Mouse (Mus musculus): Measurements from ENCODE around the gene Tulp4. TPM values are rescaled to one million over a fixed set of nuclear protein-coding genes. Genes with fewer than 3 reads are reported as not detected.

Tulp4 gene
- polyA plus RNA-seq, 2 experiments = 4.7 to 21.4 TPM

- DNase-seq (ENCODE audit: low read depth in 3 of 3, low spot score in 3 of 3) (no peak), ATAC-seq (ENCODE audit: insufficient read depth) (no peak)
- Histone ChIP-seq H3K9me3 (ENCODE audit: control insufficient read depth, low read length) (no peaks in the 10 kb centered on the region), H3K9ac (replicated peaks) (no peak overlapping the region), H3K4me3 (ENCODE audit: insufficient read depth in 1 of 2, low read depth in 2 of 2, low read length in 2 of 2) (no peak overlapping the region), H3K27ac (no peak overlapping the region), H3K27me3 (ENCODE audit: control insufficient read depth, insufficient read depth, low read length) (no peaks in the 10 kb centered on the region), H3K36me3 (replicated peaks; ENCODE audit: control insufficient read depth, insufficient read depth, low read depth) (no peaks in the 10 kb centered on the region), H3K4me2 (ENCODE audit: low read depth) (no peak overlapping the region), H3K4me1 (replicated peaks; ENCODE audit: control insufficient read depth in 2 of 2, insufficient read depth in 2 of 2, low read length in 1 of 2) (no peaks in the 10 kb centered on the region; a peak in 1 of 4 replicates)
- no peak for TF ChIP-seq CTCF (IDR thresholded peaks at IDR 0.05; ENCODE audit: low read depth)
- no peak for TF ChIP-seq EP300 (IDR thresholded peaks at IDR 0.05; ENCODE audit: low read depth)
- 73% methylated on average over 8 of the region's 8 CpGs for WGBS (ENCODE audit: insufficient replicate concordance)
Measured at GRCm38 (mm10) chr17:6187183-6187582, 80.9 kb downstream of the Tulp4 start.

GRCm38 (mm10) chr17:6189207-6189606, 83.0 kb downstream of the Tulp4 start:
- 53% methylated on average over 5 of the region's 5 CpGs for WGBS (ENCODE audit: insufficient replicate concordance)
- no peak for TF ChIP-seq EP300 (IDR thresholded peaks at IDR 0.05; ENCODE audit: low read depth)
- no peak for TF ChIP-seq CTCF (IDR thresholded peaks at IDR 0.05; ENCODE audit: low read depth)
- Histone ChIP-seq H3K36me3 (replicated peaks; ENCODE audit: control insufficient read depth, insufficient read depth, low read depth) (no peaks in the 10 kb centered on the region), H3K9ac (replicated peaks) (no peak overlapping the region), H3K9me3 (ENCODE audit: control insufficient read depth, low read length) (no peaks in the 10 kb centered on the region), H3K27me3 (ENCODE audit: control insufficient read depth, insufficient read depth, low read length) (no peaks in the 10 kb centered on the region), H3K27ac (no peak overlapping the region), H3K4me3 (ENCODE audit: insufficient read depth in 1 of 2, low read depth in 2 of 2, low read length in 2 of 2) (no peak overlapping the region), H3K4me1 (replicated peaks; ENCODE audit: control insufficient read depth in 2 of 2, insufficient read depth in 2 of 2, low read length in 1 of 2) (no peaks in the 10 kb centered on the region; a peak in 1 of 4 replicates), H3K4me2 (ENCODE audit: low read depth) (no peak overlapping the region)
- no peak for ATAC-seq (ENCODE audit: insufficient read depth)
- DNase-seq (ENCODE audit: low read depth in 3 of 3, low spot score in 3 of 3) = no peak

GRCm38 (mm10) chr17:6192275-6192674, 86.0 kb downstream of the Tulp4 start:
- no peak overlapping the region for H3K27ac ChIP-seq
- DNase-seq (ENCODE audit: low read depth in 3 of 3, low spot score in 3 of 3) (no peak), ATAC-seq (ENCODE audit: insufficient read depth) (no peak)
- no peaks in the 10 kb centered on the region for H3K9me3 ChIP-seq (ENCODE audit: control insufficient read depth, low read length)
- no peaks in the 10 kb centered on the region for H3K27me3 ChIP-seq (ENCODE audit: control insufficient read depth, insufficient read depth, low read length)
- no peak overlapping the region for H3K9ac ChIP-seq (replicated peaks)
- no peaks in the 10 kb centered on the region for H3K4me1 ChIP-seq (replicated peaks; ENCODE audit: control insufficient read depth in 2 of 2, insufficient read depth in 2 of 2, low read length in 1 of 2)
- no peak overlapping the region for H3K4me3 ChIP-seq (ENCODE audit: insufficient read depth in 1 of 2, low read depth in 2 of 2, low read length in 2 of 2)
- TF ChIP-seq EP300 (IDR thresholded peaks at IDR 0.05; ENCODE audit: low read depth) (no peak), CTCF (IDR thresholded peaks at IDR 0.05; ENCODE audit: low read depth) (no peak)
- 65% methylated on average over 6 of the region's 6 CpGs for WGBS (ENCODE audit: insufficient replicate concordance)
- no peak overlapping the region for H3K4me2 ChIP-seq (ENCODE audit: low read depth)
- H3K36me3 ChIP-seq (replicated peaks; ENCODE audit: control insufficient read depth, insufficient read depth, low read depth) = no peaks in the 10 kb centered on the region

GRCm38 (mm10) chr17:6195390-6195789, 89.2 kb downstream of the Tulp4 start:
- WGBS (ENCODE audit: insufficient replicate concordance) = 50% methylated on average over 1 of the region's 1 CpGs
- no peak for DNase-seq (ENCODE audit: low read depth in 3 of 3, low spot score in 3 of 3)

GRCm38 (mm10) chr17:6197491-6197890, 91.3 kb downstream of the Tulp4 start:
- no peaks in the 10 kb centered on the region for H3K4me1 ChIP-seq (replicated peaks; ENCODE audit: control insufficient read depth in 2 of 2, insufficient read depth in 2 of 2, low read length in 1 of 2)
- H3K4me2 ChIP-seq (ENCODE audit: low read depth) = no peak overlapping the region
- no peaks in the 10 kb centered on the region for H3K27me3 ChIP-seq (ENCODE audit: control insufficient read depth, insufficient read depth, low read length)
- ATAC-seq (ENCODE audit: insufficient read depth) (no peak), DNase-seq (ENCODE audit: low read depth in 3 of 3, low spot score in 3 of 3) (no peak)
- WGBS (ENCODE audit: insufficient replicate concordance) = 53% methylated on average over 7 of the region's 7 CpGs
- TF ChIP-seq EP300 (IDR thresholded peaks at IDR 0.05; ENCODE audit: low read depth) (no peak), CTCF (IDR thresholded peaks at IDR 0.05; ENCODE audit: low read depth) (no peak)
- H3K9me3 ChIP-seq (ENCODE audit: control insufficient read depth, low read length) = no peaks in the 10 kb centered on the region
- H3K36me3 ChIP-seq (replicated peaks; ENCODE audit: control insufficient read depth, insufficient read depth, low read depth) = no peaks in the 10 kb centered on the region
- H3K27ac ChIP-seq = no peak overlapping the region
- H3K9ac ChIP-seq (replicated peaks) = no peak overlapping the region
- H3K4me3 ChIP-seq (ENCODE audit: insufficient read depth in 1 of 2, low read depth in 2 of 2, low read length in 2 of 2) = no peak overlapping the region

More at GRCm38 (mm10) chr17:6195390-6195789, 89.2 kb downstream of the Tulp4 start:
- H3K9ac ChIP-seq (replicated peaks) = no peak overlapping the region
- no peak overlapping the region for H3K27ac ChIP-seq
- H3K36me3 ChIP-seq (replicated peaks; ENCODE audit: control insufficient read depth, insufficient read depth, low read depth) = no peaks in the 10 kb centered on the region
- no peak for ATAC-seq (ENCODE audit: insufficient read depth)
- H3K27me3 ChIP-seq (ENCODE audit: control insufficient read depth, insufficient read depth, low read length) = no peaks in the 10 kb centered on the region
- no peaks in the 10 kb centered on the region for H3K9me3 ChIP-seq (ENCODE audit: control insufficient read depth, low read length)
- no peak overlapping the region for H3K4me3 ChIP-seq (ENCODE audit: insufficient read depth in 1 of 2, low read depth in 2 of 2, low read length in 2 of 2)
- no peak overlapping the region for H3K4me2 ChIP-seq (ENCODE audit: low read depth)
- H3K4me1 ChIP-seq (replicated peaks; ENCODE audit: control insufficient read depth in 2 of 2, insufficient read depth in 2 of 2, low read length in 1 of 2) = no peaks in the 10 kb centered on the region
- no peak for TF ChIP-seq EP300 (IDR thresholded peaks at IDR 0.05; ENCODE audit: low read depth)
- TF ChIP-seq CTCF (IDR thresholded peaks at IDR 0.05; ENCODE audit: low read depth) = no peak
